Mouse (Mus musculus) mature B cell (primary cell): ENCODE measurements at regions not wholly inside any gene's neighbourhood (a gene's known extent, or its start where the extent isn't known, plus 50 kb on each side); places are given as distances from the start of the nearest gene placed in this dataset.

Experiments
- in situ Hi-C: fragments of 300-500 bp; cut with MboI; formaldehyde crosslinking; loops from 2 replicates; pipeline ENCODE4 v1.14.3; 2019

DNA sequence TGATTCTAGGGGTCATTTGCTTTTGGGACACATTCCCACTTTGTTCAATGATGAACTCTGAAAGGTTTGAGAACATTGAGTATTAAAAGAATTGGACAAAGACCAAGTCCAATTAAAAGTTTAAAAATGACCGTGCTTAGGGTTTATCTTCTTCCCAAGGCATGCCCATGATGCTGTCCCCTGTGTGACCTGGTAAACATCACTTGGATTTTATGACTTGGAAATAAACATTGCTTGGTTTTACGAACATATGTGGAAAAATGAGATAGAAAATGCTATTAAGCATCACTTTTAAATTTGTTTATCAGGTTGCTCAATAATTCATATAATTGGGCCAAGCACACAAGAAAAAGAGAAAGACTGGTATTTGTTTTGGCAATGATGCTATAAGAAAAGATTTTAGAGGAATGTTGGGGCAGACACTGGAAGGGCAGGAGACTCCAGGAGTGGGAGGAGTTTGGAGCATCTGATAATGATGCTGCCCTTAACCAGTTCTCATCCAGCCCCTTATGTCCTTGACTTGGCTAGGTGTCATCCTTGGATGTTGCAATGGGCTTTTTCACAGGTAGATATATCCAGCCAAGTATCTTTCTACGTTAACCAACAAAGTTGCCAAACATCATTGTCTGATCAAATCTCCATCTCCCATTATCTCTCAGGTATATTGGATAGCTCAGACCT lies 92.1 kb upstream of the Dcn start:
- in situ Hi-C loops = no loop called here

DNA sequence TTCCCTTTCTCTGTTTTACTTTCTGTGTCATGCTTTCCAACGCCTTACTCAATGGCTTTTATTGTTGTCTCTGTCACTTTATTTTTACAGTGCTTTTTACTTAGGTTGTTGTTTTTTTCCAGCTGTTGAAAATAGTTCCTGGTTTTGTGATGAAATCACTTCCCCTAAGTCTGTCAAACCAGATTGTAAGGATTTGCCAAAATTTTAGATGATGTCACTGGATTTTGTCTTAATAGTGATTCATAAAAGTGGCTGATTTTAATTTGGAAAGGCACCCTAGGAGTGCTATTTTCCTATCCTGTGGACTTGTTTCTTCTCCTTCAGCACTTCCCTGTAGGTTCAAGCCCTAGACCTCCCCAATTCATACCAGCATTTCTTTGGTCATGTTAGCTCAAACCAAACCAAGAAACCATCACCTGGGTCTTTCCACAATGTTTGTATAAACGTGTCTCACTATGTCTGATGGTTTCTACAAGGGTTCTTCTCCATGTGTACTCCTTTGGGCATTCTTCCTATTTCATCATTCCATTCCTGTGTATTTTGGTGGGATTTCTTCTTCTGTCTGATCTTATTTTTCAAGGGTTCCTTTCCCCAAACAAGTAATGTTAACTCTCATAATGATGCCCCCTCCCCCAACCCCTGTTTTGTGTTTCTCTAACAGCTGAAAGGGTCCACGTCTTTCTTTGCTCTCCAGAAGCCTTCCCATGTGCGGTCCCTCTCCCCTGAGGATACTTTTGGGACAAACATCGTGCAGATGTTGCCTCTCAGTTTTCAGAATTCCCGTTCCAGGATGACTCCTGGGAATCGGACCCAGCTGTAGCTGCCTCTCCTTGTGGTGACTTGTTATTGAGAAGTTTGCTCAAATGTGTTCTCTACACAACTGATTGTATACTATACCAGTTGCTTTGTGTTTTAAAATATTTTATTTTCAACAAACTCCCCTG lies 89.5 kb upstream of the Dcn start:
- in situ Hi-C loops = no loop called here

DNA sequence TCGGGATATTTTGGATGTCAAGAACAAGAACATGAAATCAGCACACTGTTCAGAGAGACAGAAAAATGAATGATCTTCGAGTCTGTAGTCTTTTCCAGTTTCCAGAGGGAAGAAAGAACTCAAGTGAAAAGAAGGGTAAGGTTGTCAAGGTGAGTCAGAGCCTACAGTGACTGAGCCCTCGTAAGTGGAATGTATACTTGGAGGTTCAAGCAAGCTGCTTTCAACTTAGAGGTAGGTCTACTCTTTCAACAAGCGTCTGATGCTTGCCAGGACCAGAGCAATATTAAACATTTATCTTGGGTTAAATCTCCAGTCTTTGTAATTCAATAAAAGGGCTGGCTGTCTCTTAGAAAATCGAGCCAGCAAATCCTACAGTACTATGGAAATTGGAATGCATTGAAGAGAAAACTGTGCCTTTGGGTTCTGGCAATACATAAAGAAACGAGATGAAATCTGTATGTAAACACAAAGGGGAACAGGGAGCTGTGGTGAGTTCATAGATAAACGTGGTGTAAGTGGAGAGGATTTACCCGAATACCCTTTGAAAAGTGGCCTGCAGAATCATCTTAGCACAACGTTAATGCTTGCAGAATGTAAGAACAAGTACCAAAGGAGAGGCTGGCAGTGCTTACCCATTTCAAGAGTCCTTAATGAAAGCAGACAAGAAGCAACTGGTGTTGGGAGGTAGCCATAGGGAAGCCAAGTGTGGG lies 82.2 kb upstream of the Dcn start:
- in situ Hi-C loops = no loop called here

DNA sequence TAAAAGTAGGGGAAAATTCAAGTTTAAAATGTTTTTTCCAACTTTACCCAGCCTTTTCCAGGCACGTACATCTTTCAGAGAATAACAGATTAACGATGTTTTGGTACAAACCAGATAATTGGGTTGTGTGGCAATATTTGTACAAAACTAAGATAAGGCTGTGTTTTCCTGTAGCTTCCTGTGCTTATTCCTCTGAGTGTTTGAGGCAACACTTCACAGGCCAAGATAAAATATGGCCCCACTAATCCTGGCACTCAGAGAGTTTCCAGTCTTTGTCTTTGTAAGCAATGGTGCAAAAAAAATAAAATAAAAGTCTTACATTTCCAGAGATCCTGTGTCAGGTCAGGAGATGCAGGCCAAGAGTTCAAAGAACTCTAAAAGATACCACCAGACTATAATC lies 81.5 kb upstream of the Dcn start:
- in situ Hi-C loops = no loop called here

DNA sequence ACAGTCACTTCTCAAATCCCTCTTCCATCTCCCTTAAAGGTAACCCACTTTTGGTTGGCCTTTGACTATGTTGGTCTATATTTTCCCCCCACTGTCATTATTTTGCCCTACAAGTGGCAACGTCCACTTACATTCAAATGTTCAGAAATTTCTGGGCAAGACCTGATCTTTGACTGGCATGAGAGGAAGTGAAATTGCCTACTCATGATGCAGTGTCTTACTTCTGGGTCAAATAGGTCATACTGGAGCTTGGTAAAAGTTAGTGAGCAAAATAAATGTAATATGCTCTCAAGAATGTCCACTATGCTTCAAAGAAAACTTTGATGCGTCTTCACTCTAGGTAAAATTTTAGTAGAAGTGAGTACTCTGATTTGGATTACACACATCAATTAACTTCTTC lies 76.9 kb upstream of the Dcn start:
- in situ Hi-C loops = no loop called here

DNA sequence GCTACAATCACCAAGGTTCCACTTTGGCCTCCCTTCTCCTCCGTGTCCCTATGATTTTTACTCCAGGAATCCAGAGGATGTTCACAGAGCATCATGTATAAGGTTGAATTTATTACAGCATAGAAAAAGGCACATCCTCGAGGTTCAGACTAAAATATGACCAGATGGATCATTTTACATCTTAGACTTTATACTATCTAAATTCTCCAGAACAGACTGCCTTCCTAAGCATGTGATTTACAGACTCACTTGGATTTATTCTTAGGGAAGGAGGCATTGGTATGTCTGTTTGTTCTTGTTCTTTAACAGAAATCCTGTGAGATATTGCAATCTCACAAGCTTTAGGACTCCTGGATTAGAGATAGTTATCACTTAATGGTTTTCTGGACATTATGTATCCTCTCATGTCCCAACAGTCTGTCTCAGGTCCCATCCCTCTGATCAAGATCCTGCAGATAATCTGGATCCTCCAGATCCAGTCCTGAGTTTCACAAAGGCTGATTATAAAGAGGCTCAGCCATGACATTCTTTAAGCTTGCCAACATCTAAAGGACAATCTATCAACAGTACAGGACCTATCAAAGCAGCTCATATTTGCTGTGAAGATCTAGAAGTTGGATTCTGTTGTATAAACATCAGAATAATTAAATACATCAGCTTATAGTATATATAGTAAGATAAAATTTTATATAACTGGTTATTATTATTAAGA lies 75.2 kb upstream of the Dcn start:
- in situ Hi-C loops = no loop called here

DNA sequence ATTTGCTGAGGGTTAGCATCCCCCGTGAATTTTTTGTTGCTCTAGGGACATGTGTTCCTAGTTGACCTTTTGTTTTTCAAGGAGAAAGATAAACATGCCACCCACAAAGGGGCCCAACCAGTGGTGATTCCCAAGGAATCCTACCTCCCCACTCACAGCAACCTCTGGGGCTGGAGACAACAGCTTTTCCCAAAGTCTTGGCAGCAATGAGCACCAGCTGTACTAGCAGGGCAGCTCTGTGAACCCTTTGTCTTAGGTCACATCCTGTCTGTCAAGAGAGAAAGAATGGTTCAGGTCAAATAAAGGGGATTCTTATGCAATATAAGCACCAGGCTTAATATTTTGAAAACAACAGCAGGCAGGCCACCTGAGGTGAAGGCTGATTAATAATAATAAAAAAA lies 70.2 kb upstream of the Dcn start:
- in situ Hi-C loops = no loop called here

DNA sequence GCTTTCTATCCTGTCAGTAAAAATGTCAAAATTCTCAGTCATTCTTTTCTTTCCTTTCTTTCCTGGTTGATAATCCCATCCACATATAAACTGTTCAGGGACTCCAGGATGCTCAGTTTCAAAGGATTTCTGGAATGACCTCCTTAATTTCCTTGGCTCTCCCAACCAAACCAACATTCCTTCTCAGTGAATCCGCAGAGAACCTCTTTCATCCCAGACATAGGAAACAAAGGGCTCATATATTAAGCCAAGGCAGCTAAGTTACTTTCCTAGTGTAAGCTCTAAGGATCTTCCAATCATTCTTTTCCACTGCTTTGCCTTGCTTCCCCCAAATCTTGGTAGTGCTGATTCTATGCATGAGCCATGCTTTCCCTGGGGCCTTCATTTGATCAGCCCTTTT lies 69.5 kb upstream of the Dcn start:
- in situ Hi-C loops = no loop called here

DNA sequence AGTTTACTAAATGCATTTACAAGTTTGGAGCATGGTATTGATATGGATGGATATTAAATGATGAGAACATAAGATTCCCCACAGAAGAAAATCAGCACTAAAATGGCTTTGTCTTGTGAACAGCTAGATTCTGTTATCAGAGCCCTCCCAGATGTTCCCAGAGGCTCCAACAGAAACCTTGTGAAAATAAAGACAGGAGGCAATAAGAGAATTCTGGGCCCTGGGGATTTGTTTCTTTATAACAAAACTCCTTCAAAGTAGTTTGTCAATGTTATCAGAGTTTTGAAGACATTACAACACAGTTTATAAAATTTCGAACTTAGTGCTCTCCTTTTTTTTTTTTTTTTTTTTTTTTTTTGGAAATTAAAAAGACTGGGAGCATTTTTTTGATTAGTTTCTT lies 56.8 kb upstream of the Dcn start:
- in situ Hi-C loops = no loop called here

DNA sequence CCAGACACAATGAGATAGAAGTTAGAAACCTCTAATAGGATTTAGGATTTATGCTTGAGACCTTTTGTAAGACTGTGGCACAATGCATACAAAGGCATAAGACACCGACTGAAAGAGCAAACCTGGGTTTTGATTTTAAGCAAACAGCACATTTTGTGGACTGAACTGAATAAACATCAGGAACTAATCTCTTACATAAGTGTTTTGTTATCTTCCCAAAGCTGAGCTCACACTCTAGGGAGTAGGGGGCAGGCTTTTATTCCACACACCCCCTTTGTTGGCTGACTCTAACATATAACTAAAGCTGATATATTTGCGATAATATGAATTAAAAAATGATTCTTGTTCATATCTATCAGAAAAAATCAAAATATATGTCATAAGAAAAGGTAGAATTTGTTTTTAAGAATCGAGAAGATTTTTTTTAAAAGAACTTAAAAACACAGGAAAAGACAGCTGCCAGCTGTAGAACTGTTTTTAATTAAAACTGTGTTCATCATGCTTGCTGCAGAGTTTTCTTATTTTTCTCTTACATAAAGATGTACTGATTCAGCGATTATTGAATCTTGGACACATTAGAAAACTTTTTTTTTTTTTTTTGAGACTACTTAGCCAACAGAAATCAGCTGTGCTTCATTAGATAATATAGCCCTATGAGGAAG lies 56.2 kb upstream of the Dcn start:
- in situ Hi-C loops = no loop called here
